Comparison of ENCODE assay signal across 8 mouse cellular contexts in the genomic region with DNA sequence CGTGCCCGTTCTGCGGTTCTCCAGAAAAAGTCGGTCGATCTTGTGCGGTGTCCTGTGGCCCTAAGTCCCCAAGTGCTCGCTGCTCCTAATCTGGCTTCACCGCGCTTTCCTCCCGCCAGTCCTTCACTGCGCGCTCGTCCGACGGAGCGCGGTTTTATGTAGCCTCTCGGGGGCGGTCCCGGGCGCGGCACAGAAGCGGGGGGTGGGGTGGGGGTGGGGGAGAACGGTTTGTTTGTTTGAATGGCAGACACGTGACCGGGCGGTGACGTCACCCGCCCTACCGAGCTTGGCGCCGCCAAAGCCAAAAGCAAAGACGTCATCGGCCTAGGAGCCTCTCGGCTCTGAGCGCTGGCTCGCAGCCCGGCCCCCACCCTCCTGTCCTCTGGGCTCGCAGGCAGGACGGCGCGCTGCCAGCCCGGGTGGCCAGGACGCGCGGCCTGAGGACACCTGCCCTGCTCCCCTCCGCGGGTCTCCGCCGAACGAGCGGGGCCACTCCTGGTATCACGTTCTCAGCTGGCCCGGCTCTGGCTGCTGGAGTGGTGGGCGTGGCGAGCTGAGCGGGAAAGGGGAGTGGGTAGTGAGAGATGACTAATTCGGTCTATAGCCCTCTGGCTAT. TPM values are rescaled to one million over a fixed set of nuclear protein-coding genes. Genes with fewer than 3 reads are reported as not detected.
DNase-seq lines count a peak whose midpoint lies in the region; ATAC-seq and TF ChIP-seq lines count a peak whose summit lies in the region.

No protein-coding gene starts in this region.

- peak overlapping the region; percentile 89 for H3K4me2 ChIP-seq in hindbrain, embryonic 14.5 days (replicated peaks)

- peak; percentile 24 for ATAC-seq in Patski
- ATAC-seq in hindbrain, embryonic 14.5 days (ENCODE audit: low FRiP score), result peak; percentile 90

- peak overlapping the region; percentile 88 for H3K9ac ChIP-seq in hindbrain, embryonic 14.5 days

- no peak for TF ChIP-seq CTCF in Patski (IDR thresholded peaks at IDR 0.05)

- POLR2A ChIA-PET in Patski (lab: Charles Lee), result interaction anchor here (0.5 to 7.6 kb wide), 14 partner anchors 20 to 142 kb away, joined by 3 to 58 read pairs (median 5); a partner anchor contains a TSS

- H3K27ac ChIP-seq in hindbrain, embryonic 14.5 days, result peak overlapping the region; percentile 99

- no peak for DNase-seq in Patski (ENCODE audit: low read depth, low spot score)
- peak; percentile 99 for DNase-seq in cerebellum, postnatal 14 days
- DNase-seq in frontal cortex, postnatal 25 days (ENCODE audit: low spot score in 2 of 2), result peak; percentile 89
- DNase-seq in hindbrain, embryonic 14.5 days (ENCODE audit: low spot score), result peak; percentile 98
- peak; percentile 92 to 93 for DNase-seq in layer of hippocampus, postnatal 36 days
- DNase-seq in lung, postnatal 36 days, result peak; percentile 99
- DNase-seq in retina, postnatal 1 day, result peak; percentile 99
- peak; percentile 93 to 94 for DNase-seq in urinary bladder, adult 18-20 months (ENCODE audit: low spot score in 2 of 2)

- peak overlapping the region; percentile 82 for H3K4me3 ChIP-seq in hindbrain, embryonic 14.5 days (replicated peaks; ENCODE audit: low read length)

- in situ Hi-C loops in Patski (cut with MboI; ENCODE audit: low pct_unique_long_range_greater_than_20kb), result loop anchor here (5.0 kb wide), 3 partner anchors 41 to 129 kb away; a partner anchor contains a TSS

- peaks cover 37% of the 10 kb centered on the region for H3K4me1 ChIP-seq in hindbrain, embryonic 14.5 days (replicated peaks; ENCODE audit: control insufficient read depth, insufficient read depth, low read length)

- WGBS in hindbrain, embryonic 14.5 days, result under 1% methylated on average over 54 of the region's 58 CpGs

- H3K36me3 ChIP-seq in hindbrain, embryonic 14.5 days (replicated peaks; ENCODE audit: control insufficient read depth, insufficient read depth), result 0 out of 2 replicates have a peak, but pooled peaks cover 5% of the 10 kb centered on the region

- CTCF ChIA-PET in Patski (lab: Charles Lee), result interaction anchor here (0.9 to 2.1 kb wide), 11 partner anchors 20 to 169 kb away, joined by 3 to 8 read pairs (median 3); no protein-coding TSS in a partner anchor

- no peaks in the 10 kb centered on the region for H3K9me3 ChIP-seq in hindbrain, embryonic 14.5 days (ENCODE audit: control insufficient read depth, low read length)

- H3K27me3 ChIP-seq in Patski, result no peaks in the 10 kb centered on the region
- H3K27me3 ChIP-seq in hindbrain, embryonic 14.5 days (ENCODE audit: control insufficient read depth, insufficient read depth, low read length), result no peaks in the 10 kb centered on the region

RNA-seq across cellular contexts. Expression of a gene that starts 52.8 kb away (rescaled TPM):
- polyA plus RNA-seq in Patski (2021), result 287 TPM
- polyA plus RNA-seq in hindbrain, embryonic 14.5 days (2014; fragmentation: Nextera tagmentation; extraction: Ambion mirVana), result 110 and 119 TPM in 2 replicates
- 100 to 1,000 TPM; 115 to 119 TPM for total RNA-seq in layer of hippocampus, postnatal 36 days (2021)

RNA-seq across cellular contexts. Expression of a gene that starts 53.5 kb away (rescaled TPM):
- 465 TPM for polyA plus RNA-seq in Patski (2021)
- 31.5 and 31.6 TPM in 2 replicates for polyA plus RNA-seq in hindbrain, embryonic 14.5 days (2014; fragmentation: Nextera tagmentation; extraction: Ambion mirVana)
- 10 to 100 TPM; 17.1 to 19.3 TPM for total RNA-seq in layer of hippocampus, postnatal 36 days (2021)

Comparison
In these comparisons a context has a peak if more than half of its experiments do, and no peak if none do; other contexts are left out.
1. RNA of a gene that starts 53.5 kb away (polyA plus RNA-seq): 465 TPM in Patski (single experiment); 31.5 to 31.6 TPM in hindbrain, embryonic 14.5 days; every median in the first group is over 10 times any median in the second.